Mouse (Mus musculus) MEL (cell line): ENCODE data around the gene Ubqln5.

Source experiments
- CTCF ChIP-seq, 3 experiments: IDR thresholded peaks in 2 of 3; conservative IDR thresholded peaks in 1 of 3; 2 replicates each; pipeline ENCODE4 v1.5.1; 2011 to 2012; ENCODE audit warnings: low read length in 3 of 3, low read depth in 2 of 3, mild to moderate bottlenecking in 2 of 3, improper control_type of control experiment in 1 of 3, inconsistent platforms in 1 of 3, mixed read lengths in 1 of 3, moderate library complexity in 1 of 3; ENCODE audit not compliant: control insufficient read depth in 1 of 3, insufficient read depth in 1 of 3, poor library complexity in 1 of 3, severe bottlenecking in 1 of 3
- EP300 ChIP-seq, 2 experiments: IDR thresholded peaks; 2 replicates each; pipeline ENCODE4 v1.6.1; 2011; ENCODE audit warnings: improper control_type of control experiment in 2 of 2, low read length in 2 of 2, low read depth in 1 of 2, mild to moderate bottlenecking in 1 of 2
- KAT2A ChIP-seq: conservative IDR thresholded peaks from 2 replicates; pipeline ENCODE4 v1.6.1; 2012; ENCODE audit warnings: low read depth, low read length, improper control_type of control experiment, inconsistent platforms
- NRF1 ChIP-seq: IDR thresholded peaks from 2 replicates; pipeline ENCODE4 v1.6.1; 2014; ENCODE audit warnings: low read depth, mild to moderate bottlenecking, inconsistent platforms, low read length, improper control_type of control experiment, moderate library complexity; ENCODE audit not compliant: poor library complexity, insufficient read depth, severe bottlenecking
- POLR2A ChIP-seq, 2 experiments: IDR thresholded peaks; 2 replicates each; pipeline ENCODE4 v1.6.1; 2011 to 2012; ENCODE audit warnings: low read length in 2 of 2, mild to moderate bottlenecking in 2 of 2, control low read depth in 1 of 2, improper control_type of control experiment in 1 of 2, low read depth in 1 of 2, moderate library complexity in 1 of 2; ENCODE audit not compliant: control insufficient read depth in 1 of 2, insufficient read depth in 1 of 2, poor library complexity in 1 of 2
- POLR2AphosphoS2 ChIP-seq: IDR thresholded peaks from 2 replicates; pipeline ENCODE4 v1.6.1; 2011; ENCODE audit warnings: low read length, improper control_type of control experiment
- TAL1 ChIP-seq: IDR thresholded peaks from 2 replicates; pipeline ENCODE4 v1.6.1; 2012; ENCODE audit warnings: mild to moderate bottlenecking, inconsistent platforms, low read length, moderate library complexity, mixed read lengths
- TCF12 ChIP-seq: IDR thresholded peaks from 2 replicates; pipeline ENCODE4 v1.6.1; 2014; ENCODE audit warnings: low read depth, mild to moderate bottlenecking, inconsistent platforms, low read length, improper control_type of control experiment, moderate library complexity
- USF2 ChIP-seq, 2 experiments: IDR thresholded peaks; 2 replicates each; pipeline ENCODE4 v1.6.1; 2011 to 2012; ENCODE audit warnings: improper control_type of control experiment in 2 of 2, low read length in 2 of 2, borderline replicate concordance in 1 of 2, inconsistent platforms in 1 of 2, low read depth in 1 of 2, mild to moderate bottlenecking in 1 of 2; ENCODE audit not compliant: insufficient read depth in 1 of 2
- ZKSCAN1 ChIP-seq: IDR thresholded peaks from 2 replicates; pipeline ENCODE4 v1.6.1; 2012; ENCODE audit warnings: low read depth, mild to moderate bottlenecking, inconsistent platforms, low read length, improper control_type of control experiment, moderate library complexity

GRCm38 (mm10) chr7:104150456-104150855, 20.8 kb upstream of the Ubqln5 start, which contains the start of gene Ubqlnl:
- TF ChIP-seq POLR2A (IDR thresholded peaks at IDR 0.05; ENCODE audit: control insufficient read depth in 1 of 2, insufficient read depth in 1 of 2, low read depth in 1 of 2, low read length in 2 of 2, poor library complexity in 1 of 2) (no peak), KAT2A (no peak), ZKSCAN1 (no peak), USF2 (IDR thresholded peaks at IDR 0.05; ENCODE audit: borderline replicate concordance in 1 of 2, insufficient read depth in 1 of 2, low read depth in 1 of 2, low read length in 2 of 2) (no peak), TCF12 (no peak), NRF1 (no peak), EP300 (IDR thresholded peaks at IDR 0.05; ENCODE audit: low read depth in 1 of 2, low read length in 2 of 2) (no peak), POLR2AphosphoS2 (no peak), TAL1 (no peak), CTCF (IDR thresholded peaks at IDR 0.05 in 2 of 3, conservative IDR thresholded peaks at IDR 0.05 in 1 of 3; ENCODE audit: control insufficient read depth in 1 of 3, insufficient read depth in 1 of 3, low read depth in 2 of 3, low read length in 3 of 3, poor library complexity in 1 of 3, severe bottlenecking in 1 of 3) (no peak)
